Mouse (Mus musculus) stomach, embryonic 15.5 days (tissue): ENCODE results near the gene Uggt1. TPM values are rescaled to one million over a fixed set of nuclear protein-coding genes. Genes with fewer than 3 reads are reported as not detected.
A peak's percentile ranks its signal among the peaks of the same experiment; 100 is the strongest.

Source experiments
- ATAC-seq: fragments of 200-750 bp; cut with Nextera tagmentation; 2 replicates; pipeline ENCODE4 v1.8.0; 2017; ENCODE audit warnings: low read depth, moderate number of reproducible peaks, moderate TSS enrichment; ENCODE audit not compliant: insufficient read depth, low FRiP score
- H3K27ac ChIP-seq: fragments of 300-500 bp; sonication (generic); 2 replicates; pipeline ENCODE4 v1.5.1; 2015; ENCODE audit warnings: mild to moderate bottlenecking, inconsistent platforms
- H3K27me3 ChIP-seq: fragments of 300-500 bp; sonication (generic); replicated peaks from 2 replicates; pipeline ENCODE4 v1.6.1; 2015; ENCODE audit warnings: inconsistent platforms
- H3K36me3 ChIP-seq: fragments of 300-500 bp; sonication (generic); 2 replicates; pipeline ENCODE4 v1.6.1; 2015; ENCODE audit warnings: inconsistent platforms
- H3K4me1 ChIP-seq: fragments of 300-500 bp; sonication (generic); 2 replicates; pipeline ENCODE4 v1.6.1; 2015; ENCODE audit warnings: inconsistent platforms
- H3K4me2 ChIP-seq: fragments of 300-500 bp; sonication (generic); 2 replicates; pipeline ENCODE4 v1.6.1; 2015; ENCODE audit warnings: mild to moderate bottlenecking, inconsistent platforms
- H3K4me3 ChIP-seq: fragments of 300-500 bp; sonication (generic); replicated peaks from 2 replicates; pipeline ENCODE4 v1.5.1; 2015; ENCODE audit warnings: inconsistent platforms
- H3K9ac ChIP-seq: fragments of 300-500 bp; sonication (generic); 2 replicates; pipeline ENCODE4 v1.6.1; 2015; ENCODE audit warnings: inconsistent platforms
- H3K9me3 ChIP-seq: fragments of 300-500 bp; sonication (generic); 2 replicates; pipeline ENCODE4 v1.6.1; 2016; ENCODE audit warnings: inconsistent platforms
- WGBS: fragments of 180-500 bp; shearing (Covaris S2); methylation state at CpG from one replicate; pipeline ENCODE4 v1.1.7; 2015; 5-methylcytosine and 5-hydroxymethylcytosine counted together
- polyA plus RNA-seq: library from polyadenylated mRNA; unstranded; fragments of >200 nt; fragmentation: Nextera tagmentation; extraction: Ambion mirVana; gene quantifications from 2 replicates; pipeline ENCODE4 v1.2.1, GENCODE M21; 2015

The Uggt1 gene
- polyA plus RNA-seq: 52.8 and 60.3 TPM in 2 replicates

DNA sequence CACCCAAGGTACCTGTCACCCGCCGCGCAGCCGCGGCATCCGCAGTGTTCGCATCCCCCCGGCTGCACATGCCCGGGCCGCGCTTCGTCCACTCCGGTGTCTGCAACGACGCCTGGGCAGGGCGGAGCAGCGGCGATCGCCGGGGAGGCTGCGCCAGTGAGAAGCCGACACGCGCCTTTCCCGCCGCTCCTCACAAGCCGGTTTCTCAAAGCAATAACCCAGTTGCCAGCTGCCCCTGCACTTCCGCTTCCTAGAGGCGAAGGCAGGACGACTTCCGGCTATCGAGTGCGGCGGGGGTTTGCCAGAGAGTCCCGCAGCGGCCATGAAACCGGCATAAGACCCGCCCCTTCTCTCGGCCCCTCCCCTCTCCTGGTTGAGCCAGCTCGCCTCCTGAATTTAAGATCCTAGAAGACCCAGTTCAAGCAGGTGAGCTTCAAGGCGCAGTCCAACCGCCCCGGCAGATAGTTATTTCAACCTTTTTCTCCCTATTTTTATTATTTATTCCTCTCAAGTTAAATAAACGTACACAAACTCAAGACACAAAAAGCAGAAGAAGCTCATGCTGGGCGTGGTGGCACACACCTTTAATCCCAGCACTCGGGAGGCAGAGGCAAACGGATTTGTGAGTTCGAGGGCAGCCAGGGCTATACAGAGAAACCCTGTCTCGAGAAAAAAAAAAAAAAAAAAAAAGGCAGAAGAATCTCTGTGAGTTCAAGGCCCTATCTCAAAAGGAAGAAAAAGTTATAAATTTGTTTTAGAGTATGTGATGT lies at the start of gene Uggt1:
Gene Uggt1 (minus strand): TSS at position 663 of the 770 bp plus-strand sequence.
- ATAC-seq: peak; percentile 95
- H3K27ac ChIP-seq: peak within 1 kb of the TSS; percentile 85
- no peaks in the 10 kb centered on the region for H3K9me3 ChIP-seq
- peak within 1 kb of the TSS; percentile 72 for H3K4me2 ChIP-seq
- H3K36me3 ChIP-seq: no peaks in the 10 kb centered on the region
- H3K27me3 ChIP-seq: no peaks in the 10 kb centered on the region
- peak within 1 kb of the TSS; percentile 86 for H3K4me3 ChIP-seq
- peaks cover 5% of the 10 kb centered on the region; the same call in 1 of the 2 replicates for H3K4me1 ChIP-seq
- peak within 1 kb of the TSS; percentile 82 for H3K9ac ChIP-seq
- WGBS: 1% methylated on average over 49 of the region's 49 CpGs

GRCm38 (mm10) chr1:36293470-36293869 lies 49.0 kb upstream of the Uggt1 start:
- H3K27me3 ChIP-seq: peaks cover 8% of the 10 kb centered on the region; the same call in 1 of the 2 replicates
- H3K9me3 ChIP-seq: no peaks in the 10 kb centered on the region
- 90% methylated on average over 8 of the region's 8 CpGs for WGBS
- H3K4me3 ChIP-seq: no peak overlapping the region
- H3K27ac ChIP-seq: no peak overlapping the region
- no peak overlapping the region for H3K4me2 ChIP-seq
- H3K9ac ChIP-seq: no peak overlapping the region
- no peaks in the 10 kb centered on the region for H3K36me3 ChIP-seq
- no peaks in the 10 kb centered on the region for H3K4me1 ChIP-seq
- no peak for ATAC-seq

GRCm38 (mm10) chr1:36281849-36282248 lies 37.3 kb upstream of the Uggt1 start:
- Histone ChIP-seq H3K27me3 (no peaks in the 10 kb centered on the region), H3K4me2 (no peak overlapping the region), H3K9me3 (no peaks in the 10 kb centered on the region), H3K4me1 (no peaks in the 10 kb centered on the region), H3K4me3 (no peak overlapping the region), H3K9ac (no peak overlapping the region), H3K27ac (no peak overlapping the region), H3K36me3 (no peaks in the 10 kb centered on the region)
- no peak for ATAC-seq
- WGBS: 86% methylated on average over 6 of the region's 6 CpGs

- Histone ChIP-seq H3K4me1 (no peaks in the 10 kb centered on the region), H3K27me3 (no peaks in the 10 kb centered on the region), H3K9me3 (no peaks in the 10 kb centered on the region), H3K4me3 (no peak overlapping the region), H3K9ac (no peak overlapping the region), H3K36me3 (no peaks in the 10 kb centered on the region), H3K27ac (no peak overlapping the region), H3K4me2 (no peak overlapping the region)
- 90% methylated on average over 3 of the region's 3 CpGs for WGBS
- no peak for ATAC-seq
Observed at GRCm38 (mm10) chr1:36280938-36281337, 36.4 kb upstream of the Uggt1 start.

DNA sequence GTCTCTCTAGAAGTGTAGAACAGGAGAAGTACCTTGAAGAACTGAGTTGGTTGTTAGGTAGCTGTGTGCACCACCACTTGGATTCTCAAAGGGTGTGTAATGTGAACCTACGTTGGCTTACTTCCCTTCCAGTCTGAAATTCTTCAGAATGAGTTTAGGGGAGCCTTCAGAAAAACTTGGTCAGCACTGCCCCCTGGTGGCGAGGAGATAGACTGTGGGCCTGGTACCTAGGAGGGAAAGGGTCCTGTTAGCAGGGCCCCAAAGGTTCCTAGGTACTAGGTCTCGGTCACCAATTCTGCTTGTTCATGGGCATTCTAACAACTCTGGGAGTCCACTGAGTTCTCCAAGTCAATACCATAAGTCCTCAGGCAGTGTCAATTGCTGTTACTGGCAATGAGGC lies 34.7 kb upstream of the Uggt1 start:
- Histone ChIP-seq H3K27me3 (no peaks in the 10 kb centered on the region), H3K4me1 (no peaks in the 10 kb centered on the region), H3K9me3 (no peaks in the 10 kb centered on the region), H3K9ac (no peak overlapping the region), H3K4me3 (no peak overlapping the region), H3K4me2 (no peak overlapping the region), H3K27ac (no peak overlapping the region), H3K36me3 (no peaks in the 10 kb centered on the region)
- 12% methylated on average over 3 of the region's 3 CpGs for WGBS
- ATAC-seq: no peak

DNA sequence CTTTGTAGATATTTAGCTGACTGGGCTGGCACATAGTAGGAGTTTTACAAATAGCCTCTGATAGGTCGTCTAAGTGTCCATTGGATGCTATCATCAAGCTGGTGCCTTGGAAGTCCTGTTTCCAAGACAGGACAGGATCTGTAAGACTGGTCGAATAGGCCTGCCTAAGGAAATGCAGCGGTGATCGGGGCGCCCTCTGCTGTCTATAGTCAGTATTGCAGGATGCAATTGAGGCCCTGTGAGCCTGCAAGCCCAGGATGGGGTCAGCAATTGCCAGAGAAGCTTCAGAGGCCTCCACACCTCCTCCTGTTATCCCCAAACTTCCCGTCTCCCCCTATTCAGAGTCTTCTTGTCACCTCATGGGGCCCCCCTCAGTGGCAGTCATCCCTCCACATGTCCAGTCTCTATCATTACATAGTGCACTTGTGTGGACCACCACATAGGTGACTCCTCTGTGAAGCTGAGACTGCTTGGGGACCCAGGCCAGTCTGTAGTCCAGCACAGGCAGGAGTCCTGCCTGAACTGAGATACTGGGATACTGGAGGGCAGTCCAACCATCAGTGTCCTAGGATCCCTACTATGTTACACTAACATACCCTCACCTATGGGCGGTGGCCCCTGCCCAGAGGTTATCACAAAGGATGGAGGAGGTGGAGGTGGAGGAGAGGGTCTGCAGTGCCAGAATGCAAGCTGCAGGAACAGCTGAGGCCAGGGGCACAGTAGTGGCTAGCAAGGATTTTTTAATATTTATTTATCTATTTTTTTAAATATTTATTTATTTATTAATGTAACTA lies 32.9 kb upstream of the Uggt1 start:
- no peak for ATAC-seq
- Histone ChIP-seq H3K4me3 (no peak overlapping the region), H3K27ac (no peak overlapping the region), H3K27me3 (no peaks in the 10 kb centered on the region), H3K9ac (no peak overlapping the region), H3K4me2 (no peak overlapping the region), H3K9me3 (no peaks in the 10 kb centered on the region), H3K36me3 (no peaks in the 10 kb centered on the region), H3K4me1 (peaks cover 8% of the 10 kb centered on the region; the same call in 1 of the 2 replicates)
- WGBS: 19% methylated on average over 7 of the region's 7 CpGs

- H3K4me2 ChIP-seq: no peak overlapping the region
- H3K4me1 ChIP-seq: peaks cover 20% of the 10 kb centered on the region
- peak overlapping the region; percentile 5; the same call in 1 of the 2 replicates for H3K27ac ChIP-seq
- WGBS: 61% methylated on average over 13 of the region's 13 CpGs
- no peak overlapping the region for H3K9ac ChIP-seq
- H3K9me3 ChIP-seq: no peaks in the 10 kb centered on the region
- ATAC-seq: no peak
- H3K27me3 ChIP-seq: no peaks in the 10 kb centered on the region
- no peaks in the 10 kb centered on the region for H3K36me3 ChIP-seq
- no peak overlapping the region for H3K4me3 ChIP-seq
Observed at GRCm38 (mm10) chr1:36275635-36276389, 31.3 kb upstream of the Uggt1 start.

- Histone ChIP-seq H3K27me3 (peaks cover 2% of the 10 kb centered on the region; the same call in 1 of the 2 replicates), H3K4me3 (peak within 1 kb of the TSS; percentile 25), H3K36me3 (no peaks in the 10 kb centered on the region), H3K9me3 (no peaks in the 10 kb centered on the region), H3K4me1 (peaks cover 27% of the 10 kb centered on the region), H3K27ac (peak within 1 kb of the TSS; percentile 87), H3K9ac (no peak within 1 kb of the TSS), H3K4me2 (peak within 1 kb of the TSS; percentile 42)
- 77% methylated on average over 5 of the region's 5 CpGs for WGBS
- no peak for ATAC-seq
Observed at GRCm38 (mm10) chr1:36274455-36274854, 29.9 kb upstream of the Uggt1 start, which contains the start of gene Neurl3. TSS of gene Neurl3 (minus strand) at chr1:36274679.

- Histone ChIP-seq H3K36me3 (no peaks in the 10 kb centered on the region), H3K4me2 (peak overlapping the region; percentile 42), H3K27ac (peak overlapping the region; percentile 87), H3K4me3 (peak overlapping the region; percentile 25), H3K9me3 (no peaks in the 10 kb centered on the region), H3K9ac (no peak overlapping the region), H3K4me1 (peaks cover 32% of the 10 kb centered on the region), H3K27me3 (peaks cover 4% of the 10 kb centered on the region; the same call in 1 of the 2 replicates)
- WGBS: 4% methylated on average over 9 of the region's 9 CpGs
- ATAC-seq: no peak
Observed at GRCm38 (mm10) chr1:36273288-36273687, 28.8 kb upstream of the Uggt1 start.

- Histone ChIP-seq H3K9me3 (no peaks in the 10 kb centered on the region), H3K27me3 (peaks cover 4% of the 10 kb centered on the region; the same call in 1 of the 2 replicates), H3K36me3 (no peaks in the 10 kb centered on the region), H3K9ac (no peak overlapping the region), H3K27ac (peak overlapping the region; percentile 87), H3K4me1 (peaks cover 32% of the 10 kb centered on the region), H3K4me2 (peak overlapping the region; percentile 42), H3K4me3 (no peak overlapping the region; the same call in 1 of the 2 replicates)
- 41% methylated on average over 5 of the region's 5 CpGs for WGBS
- ATAC-seq: peak; percentile 79
Observed at GRCm38 (mm10) chr1:36272546-36272945, 28.0 kb upstream of the Uggt1 start.

- peaks cover 4% of the 10 kb centered on the region; the same call in 1 of the 2 replicates for H3K27me3 ChIP-seq
- ATAC-seq: peak; percentile 54
- no peaks in the 10 kb centered on the region for H3K9me3 ChIP-seq
- H3K4me1 ChIP-seq: peaks cover 32% of the 10 kb centered on the region
- H3K27ac ChIP-seq: peak overlapping the region; percentile 87
- H3K4me3 ChIP-seq: no peak overlapping the region
- 55% methylated on average over 8 of the region's 8 CpGs for WGBS
- peak overlapping the region; percentile 29 for H3K4me2 ChIP-seq
- no peaks in the 10 kb centered on the region for H3K36me3 ChIP-seq
- no peak overlapping the region for H3K9ac ChIP-seq
Observed at GRCm38 (mm10) chr1:36271516-36272230, 27.2 kb upstream of the Uggt1 start.
